Mouse (Mus musculus): ENCODE data around the gene Dclk2.

DNA sequence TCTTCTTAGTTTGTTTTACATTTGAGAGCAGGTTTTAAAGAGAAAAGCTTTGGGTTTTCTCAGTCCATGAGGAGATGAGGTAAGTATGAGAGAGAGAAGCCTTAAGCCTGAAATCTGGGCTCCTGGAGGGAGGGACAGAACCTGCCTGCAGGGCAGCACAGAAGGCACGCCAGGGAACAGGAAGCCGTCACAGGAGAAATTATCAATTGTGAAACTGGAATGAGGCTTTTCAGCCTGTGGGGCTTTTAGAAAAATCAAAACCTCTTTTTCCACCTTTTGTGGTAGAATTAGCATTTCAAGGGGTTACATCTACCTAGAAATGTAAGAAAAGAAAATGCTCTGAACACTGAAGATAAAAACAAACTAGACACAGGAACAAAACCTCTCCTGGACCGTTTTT lies 81.0 kb downstream of the Dclk2 start:
- TF ChIP-seq CTCF (IDR thresholded peaks at IDR 0.05; ENCODE audit: low read depth) = no peak
- no peak for TF ChIP-seq EP300 (IDR thresholded peaks at IDR 0.05; ENCODE audit: low read depth)
